Mouse (Mus musculus) embryonic stem cell, embryonic (primary cell): Measurements from ENCODE around the gene Flt3l.

ENCODE experiments used
- CTCF ChIA-PET, 4 experiments: fragments of 300-600 bp in 2 of 4; fragments of 350-600 bp in 2 of 4; sonication (Branson Sonifier 250); formaldehyde crosslinking; loops; one replicate each; lab custom pipeline; 2022; ENCODE audit warnings: inconsistent platforms in 2 of 4; lab: Charles Lee
- POLR2A ChIA-PET, 4 experiments: fragments of 300-600 bp in 2 of 4; fragments of 350-600 bp in 2 of 4; sonication (Branson Sonifier 250); formaldehyde crosslinking; loops; one replicate each; lab custom pipeline; 2022; ENCODE audit warnings: antibody characterized with exemption in 4 of 4, inconsistent platforms in 1 of 4; lab: Charles Lee

The Flt3l gene

GRCm38 (mm10) chr7:45095367-45095766 lies 40.9 kb downstream of the Flt3l start:
- POLR2A ChIA-PET, result interaction anchor here in 2 of 4 experiments (0.6 to 18.8 kb wide), 15 partner anchors 9 to 240 kb away, joined by 3 to 368 read pairs (median 4); partner anchors contain the start of genes Fcgrt (in 2 of the 2), Hrc (in 1 of the 2), Prmt1 (in 1 of the 2) and Rpl13a (in 1 of the 2)

GRCm38 (mm10) chr7:45094121-45094520 lies 42.1 kb downstream of the Flt3l start:
- ChIA-PET CTCF (interaction anchor here in 1 of 4 experiments (1.6 kb wide), 2 partner anchors 26 to 41 kb away, joined by 3 to 4 read pairs; no protein-coding TSS in a partner anchor), POLR2A (interaction anchor here in 2 of 4 experiments (0.6 to 18.8 kb wide), 5 partner anchors 11 to 31 kb away, joined by 3 to 368 read pairs (median 46); partner anchors contain the start of genes Fcgrt (in 2 of the 2), Rpl13a (in 1 of the 2) and Rps11 (in 1 of the 2))

More at GRCm38 (mm10) chr7:45095367-45095766, 40.9 kb downstream of the Flt3l start:
- CTCF ChIA-PET, result interaction anchor here in 2 of 4 experiments (0.6 to 2.2 kb wide), 3 partner anchors 12 to 27 kb away, joined by 3 to 7 read pairs (median 6); no protein-coding TSS in a partner anchor

GRCm38 (mm10) chr7:45093516-45093905 lies 42.7 kb downstream of the Flt3l start:
- POLR2A ChIA-PET, result interaction anchor here in 3 of 4 experiments (0.6 to 18.8 kb wide), 14 partner anchors 11 to 694 kb away, joined by 3 to 368 read pairs (median 7); partner anchors contain the start of genes Fcgrt (in 2 of the 3), Rpl13a (in 2 of the 3), Aldh16a1 (in 1 of the 3) and Pih1d1 (in 1 of the 3)
- CTCF ChIA-PET, result interaction anchor here in 2 of 4 experiments (0.5 to 1.6 kb wide), 4 partner anchors 25 to 764 kb away, joined by 3 to 4 read pairs (median 4); no protein-coding TSS in a partner anchor

- ChIA-PET POLR2A (interaction anchor here in 3 of 4 experiments (0.6 to 18.8 kb wide), 21 partner anchors 10 to 898 kb away, joined by 3 to 368 read pairs (median 5); partner anchors contain the start of genes Fcgrt (in 2 of the 3), Rpl13a (in 2 of the 3), Aldh16a1 (in 1 of the 3) and Bax (in 1 of the 3)), CTCF (interaction anchor here in 2 of 4 experiments (0.6 to 1.6 kb wide), 6 partner anchors 9 to 764 kb away, joined by 3 to 10 read pairs (median 4); partner anchors contain the start of gene Gys1 (in 1 of the 2))
Measured at GRCm38 (mm10) chr7:45092828-45093515, 43.3 kb downstream of the Flt3l start.

- ChIA-PET CTCF (interaction anchor here in 3 of 4 experiments (0.6 to 1.5 kb wide), 20 partner anchors 9 to 343 kb away, joined by 3 to 18 read pairs (median 4); partner anchors contain the start of genes Flt3l (in 2 of the 3), Aldh16a1 (in 1 of the 3), Gm45713 (in 1 of the 3) and Gys1 (in 1 of the 3)), POLR2A (interaction anchor here (0.5 to 18.8 kb wide), 73 partner anchors 8 to 725 kb away, joined by 3 to 368 read pairs (median 4); partner anchors contain the start of genes Fcgrt (in 3 of the 4), Prmt1 (in 3 of the 4), Aldh16a1 (in 2 of the 4) and Rpl13a (in 2 of the 4))
Measured at GRCm38 (mm10) chr7:45092048-45092447, 44.2 kb downstream of the Flt3l start, which contains the start of gene Rcn3. Rcn3 (minus strand) TSS chr7:45092221.

GRCm38 (mm10) chr7:45091001-45091990 lies 44.9 kb downstream of the Flt3l start:
- ChIA-PET CTCF (interaction anchor here in 3 of 4 experiments (0.7 to 1.6 kb wide), 24 partner anchors 9 to 343 kb away, joined by 3 to 18 read pairs (median 4); partner anchors contain the start of genes Flt3l (in 2 of the 3), Aldh16a1 (in 1 of the 3), Gm45713 (in 1 of the 3) and Gys1 (in 1 of the 3)), POLR2A (interaction anchor here (0.6 to 18.8 kb wide), 92 partner anchors 9 to 724 kb away, joined by 3 to 368 read pairs (median 4); partner anchors contain the start of genes Aldh16a1 (in 3 of the 4), Fcgrt (in 3 of the 4), Prmt1 (in 3 of the 4) and Pih1d1 (in 2 of the 4))

- ChIA-PET POLR2A (interaction anchor here in 3 of 4 experiments (0.6 to 18.8 kb wide), 34 partner anchors 8 to 270 kb away, joined by 3 to 368 read pairs (median 4); partner anchors contain the start of genes Aldh16a1 (in 2 of the 3), Fcgrt (in 2 of the 3), Pih1d1 (in 2 of the 3) and Cpt1c (in 1 of the 3)), CTCF (interaction anchor here in 3 of 4 experiments (0.7 to 1.6 kb wide), 9 partner anchors 10 to 53 kb away, joined by 3 to 5 read pairs (median 3); partner anchors contain the start of genes Flt3l (in 1 of the 3) and Gm45713 (in 1 of the 3))
Measured at GRCm38 (mm10) chr7:45090251-45090977, 45.8 kb downstream of the Flt3l start.

GRCm38 (mm10) chr7:45088597-45088996 lies 47.6 kb downstream of the Flt3l start:
- POLR2A ChIA-PET, result interaction anchor here in 1 of 4 experiments (14.4 to 18.8 kb wide), 2 partner anchors 20 to 36 kb away, joined by 160 to 368 read pairs; partner anchors contain the start of genes Fcgrt, Rpl13a and Rps11
- CTCF ChIA-PET, result interaction anchor here in 1 of 4 experiments (0.6 kb wide), 1 partner anchor 346 kb away, joined by 3 read pairs; the partner anchor contains the start of gene Gys1

GRCm38 (mm10) chr7:45086084-45086483 lies 50.1 kb downstream of the Flt3l start:
- CTCF ChIA-PET, result interaction anchor here in 3 of 4 experiments (0.6 to 2.1 kb wide), 27 partner anchors 11 to 281 kb away, joined by 3 to 8 read pairs (median 4); partner anchors contain the start of genes Ccdc155 (in 2 of the 3), Fcgrt (in 2 of the 3), Flt3l (in 2 of the 3) and Gm45713 (in 2 of the 3)
- POLR2A ChIA-PET, result interaction anchor here in 3 of 4 experiments (0.6 to 18.8 kb wide), 19 partner anchors 10 to 83 kb away, joined by 3 to 368 read pairs (median 3); partner anchors contain the start of genes Rpl13a (in 2 of the 3), Aldh16a1 (in 1 of the 3), Fcgrt (in 1 of the 3) and Prr12 (in 1 of the 3)

GRCm38 (mm10) chr7:45083300-45083890 lies 52.8 kb downstream of the Flt3l start:
- POLR2A ChIA-PET, result interaction anchor here (0.6 to 5.4 kb wide), 22 partner anchors 8 to 121 kb away, joined by 3 to 48 read pairs (median 6); partner anchors contain the start of genes Rcn3 (in 3 of the 4), Aldh16a1 (in 2 of the 4), Ccdc155 (in 1 of the 4) and Rpl13a (in 1 of the 4)
- CTCF ChIA-PET, result interaction anchor here in 2 of 4 experiments (0.9 to 5.1 kb wide), 7 partner anchors 9 to 278 kb away, joined by 3 to 26 read pairs (median 9); partner anchors contain the start of genes Fcgrt (in 1 of the 2), Flt3l (in 1 of the 2), Gm45713 (in 1 of the 2) and Rcn3 (in 1 of the 2)

- POLR2A ChIA-PET, result interaction anchor here (0.6 to 5.4 kb wide), 35 partner anchors 8 to 329 kb away, joined by 3 to 48 read pairs (median 4); partner anchors contain the start of genes Rcn3 (in 3 of the 4), Aldh16a1 (in 2 of the 4), Rps11 (in 2 of the 4) and Ccdc155 (in 1 of the 4)
- CTCF ChIA-PET, result interaction anchor here in 3 of 4 experiments (0.7 to 5.1 kb wide), 14 partner anchors 10 to 278 kb away, joined by 3 to 26 read pairs (median 5); partner anchors contain the start of genes Flt3l (in 2 of the 3), Gm45713 (in 2 of the 3), Fcgrt (in 1 of the 3) and Rcn3 (in 1 of the 3)
Measured at GRCm38 (mm10) chr7:45082401-45083299, 53.6 kb downstream of the Flt3l start.

GRCm38 (mm10) chr7:45081016-45081415 lies 55.2 kb downstream of the Flt3l start:
- ChIA-PET POLR2A (interaction anchor here (0.6 to 5.4 kb wide), 27 partner anchors 10 to 379 kb away, joined by 3 to 48 read pairs (median 4); partner anchors contain the start of genes Rcn3 (in 2 of the 4), Rps11 (in 2 of the 4), Ap2a1 (in 1 of the 4) and Fcgrt (in 1 of the 4)), CTCF (interaction anchor here (0.6 to 5.1 kb wide), 16 partner anchors 9 to 215 kb away, joined by 3 to 26 read pairs (median 4); partner anchors contain the start of genes Flt3l (in 2 of the 4), Gm45713 (in 2 of the 4), Fcgrt (in 1 of the 4) and Rcn3 (in 1 of the 4))

GRCm38 (mm10) chr7:45079856-45080255 lies 56.4 kb downstream of the Flt3l start:
- ChIA-PET POLR2A (interaction anchor here (0.5 to 5.4 kb wide), 28 partner anchors 10 to 263 kb away, joined by 3 to 48 read pairs (median 3); partner anchors contain the start of genes Rcn3 (in 2 of the 4) and Rpl13a (in 1 of the 4)), CTCF (interaction anchor here (0.6 to 5.1 kb wide), 16 partner anchors 12 to 602 kb away, joined by 3 to 26 read pairs (median 3); partner anchors contain the start of genes Flt3l (in 2 of the 4), Gm45713 (in 2 of the 4) and Rcn3 (in 1 of the 4))
